Mouse (Mus musculus): ENCODE measurements at regions not wholly inside any gene's neighbourhood (a gene's known extent, or its start where the extent isn't known, plus 50 kb on each side); places are given as distances from the start of the nearest gene placed in this dataset.

GRCm38 (mm10) chr14:68808976-68809375, 485.1 kb downstream of the Synb start:
- no peak for TF ChIP-seq POLR2A (IDR thresholded peaks at IDR 0.05; ENCODE audit: borderline replicate concordance, insufficient read depth, low read length)
- TF ChIP-seq CTCF (IDR thresholded peaks at IDR 0.05; ENCODE audit: borderline replicate concordance, insufficient read depth, low read depth, low read length): no peak

Measured in cerebellum, adult 2 months (tissue).